Mouse (Mus musculus) kidney, embryonic 15.5 days (tissue): ENCODE results near the gene Glipr1l2. TPM values are rescaled to one million over a fixed set of nuclear protein-coding genes. Genes with fewer than 3 reads are reported as not detected.

Experiments
- ATAC-seq: fragments of 200-750 bp; cut with Nextera tagmentation; replicated peaks from 2 replicates; pipeline ENCODE4 v1.8.0; 2017; ENCODE audit warnings: moderate TSS enrichment; ENCODE audit not compliant: low FRiP score
- H3K27ac ChIP-seq: fragments of 300-500 bp; sonication (generic); 2 replicates; pipeline ENCODE4 v1.5.1; 2015; ENCODE audit warnings: mild to moderate bottlenecking, inconsistent platforms
- H3K27me3 ChIP-seq: fragments of 300-500 bp; sonication (generic); 2 replicates; pipeline ENCODE4 v1.6.1; 2015; ENCODE audit warnings: inconsistent platforms
- H3K36me3 ChIP-seq: fragments of 300-500 bp; sonication (generic); 2 replicates; pipeline ENCODE4 v1.6.1; 2015; ENCODE audit warnings: inconsistent platforms
- H3K4me1 ChIP-seq: fragments of 300-500 bp; sonication (generic); 2 replicates; pipeline ENCODE4 v1.6.1; 2015; ENCODE audit warnings: inconsistent platforms
- H3K4me2 ChIP-seq: fragments of 300-500 bp; sonication (generic); 2 replicates; pipeline ENCODE4 v1.6.1; 2015; ENCODE audit warnings: moderate library complexity, mild to moderate bottlenecking, inconsistent platforms
- H3K4me3 ChIP-seq: fragments of 300-500 bp; sonication (generic); replicated peaks from 2 replicates; pipeline ENCODE4 v1.5.1; 2015; ENCODE audit warnings: mild to moderate bottlenecking, inconsistent platforms
- H3K9ac ChIP-seq: fragments of 300-500 bp; sonication (generic); 2 replicates; pipeline ENCODE4 v1.6.1; 2015; ENCODE audit warnings: mild to moderate bottlenecking, inconsistent platforms
- H3K9me3 ChIP-seq: fragments of 300-500 bp; sonication (generic); replicated peaks from 2 replicates; pipeline ENCODE4 v1.6.1; 2016; ENCODE audit warnings: inconsistent platforms
- WGBS: fragments of 180-500 bp; shearing (Covaris S2); methylation state at CpG from one replicate; pipeline ENCODE4 v1.1.7; 2015; ENCODE audit warnings: mixed read lengths; 5-methylcytosine and 5-hydroxymethylcytosine counted together
- polyA plus RNA-seq: library from polyadenylated mRNA; unstranded; fragments of >200 nt; fragmentation: Nextera tagmentation; extraction: Ambion mirVana; gene quantifications from 2 replicates; pipeline ENCODE4 v1.2.1, GENCODE M21; 2015

Gene Glipr1l2
- polyA plus RNA-seq, 1 experiment from 2014 or later = not detected

GRCm38 (mm10) chr10:112132194-112132593 lies 49.0 kb downstream of the Glipr1l2 start:
- H3K27me3 ChIP-seq = no peaks in the 10 kb centered on the region
- H3K36me3 ChIP-seq = no peaks in the 10 kb centered on the region
- H3K4me3 ChIP-seq = no peak overlapping the region
- H3K4me2 ChIP-seq = no peak overlapping the region
- no peaks in the 10 kb centered on the region for H3K4me1 ChIP-seq
- no peak for ATAC-seq
- H3K27ac ChIP-seq = no peak overlapping the region
- no peak overlapping the region for H3K9ac ChIP-seq
- WGBS = 90% methylated on average over 3 of the region's 3 CpGs
- H3K9me3 ChIP-seq = no peaks in the 10 kb centered on the region

GRCm38 (mm10) chr10:112138050-112138870 lies 55.1 kb downstream of the Glipr1l2 start:
- H3K27ac ChIP-seq = no peak overlapping the region
- no peaks in the 10 kb centered on the region for H3K27me3 ChIP-seq
- peak; percentile 86 for ATAC-seq
- H3K36me3 ChIP-seq = no peaks in the 10 kb centered on the region
- H3K9ac ChIP-seq = no peak overlapping the region
- H3K4me1 ChIP-seq = no peaks in the 10 kb centered on the region
- H3K4me3 ChIP-seq = peak overlapping the region; percentile 35
- 18% methylated on average over 9 of the region's 9 CpGs for WGBS
- H3K4me2 ChIP-seq = peak overlapping the region; percentile 54
- H3K9me3 ChIP-seq = no peaks in the 10 kb centered on the region

- H3K4me1 ChIP-seq = no peaks in the 10 kb centered on the region
- no peaks in the 10 kb centered on the region for H3K27me3 ChIP-seq
- H3K9ac ChIP-seq = no peak overlapping the region
- no peak overlapping the region for H3K27ac ChIP-seq
- no peaks in the 10 kb centered on the region for H3K36me3 ChIP-seq
- no peak for ATAC-seq
- no peaks in the 10 kb centered on the region for H3K9me3 ChIP-seq
- WGBS = 40% methylated on average over 6 of the region's 6 CpGs
- H3K4me2 ChIP-seq = peak overlapping the region; percentile 54
- peak overlapping the region; percentile 35 for H3K4me3 ChIP-seq
Measured at GRCm38 (mm10) chr10:112138871-112139430, 55.8 kb downstream of the Glipr1l2 start.

GRCm38 (mm10) chr10:112139834-112140233 lies 56.7 kb downstream of the Glipr1l2 start:
- Histone ChIP-seq H3K9ac (no peak overlapping the region), H3K4me3 (no peak overlapping the region), H3K9me3 (no peaks in the 10 kb centered on the region), H3K4me2 (no peak overlapping the region), H3K27ac (no peak overlapping the region), H3K27me3 (no peaks in the 10 kb centered on the region), H3K36me3 (no peaks in the 10 kb centered on the region), H3K4me1 (no peaks in the 10 kb centered on the region)
- 65% methylated on average over 2 of the region's 2 CpGs for WGBS
- ATAC-seq = no peak

Other genes starting within 250 kb of the Glipr1l2 start
- 50.0 and 52.8 TPM in 2 replicates for gene Krr1, start 110.7 kb upstream of the Glipr1l2 start, polyA plus RNA-seq
- gene Glipr1, start 80.7 kb upstream of the Glipr1l2 start, polyA plus RNA-seq = 1.9 and 2.5 TPM in 2 replicates
- gene Glipr1l1, start 23.2 kb upstream of the Glipr1l2 start, polyA plus RNA-seq = not detected in 2 replicates
- not detected in 2 replicates for gene Glipr1l3, start 77.0 kb downstream of the Glipr1l2 start, polyA plus RNA-seq
- gene Caps2, start 80.3 kb downstream of the Glipr1l2 start, polyA plus RNA-seq = 0.40 and 0.86 TPM in 2 replicates
- gene Kcnc2, start 187.8 kb downstream of the Glipr1l2 start, polyA plus RNA-seq = 5.7 and 6.1 TPM in 2 replicates